Mouse (Mus musculus) hematopoietic multipotent progenitor cell, adult 10-12 weeks (in vitro differentiated cells): Measurements from ENCODE around the gene 1500011B03Rik. TPM values are rescaled to one million over a fixed set of nuclear protein-coding genes. Genes with fewer than 3 reads are reported as not detected.

Experiments
- polyA plus RNA-seq: library from polyadenylated mRNA; stranded (reverse); fragments of >175 nt; gene quantifications from 2 replicates; pipeline ENCODE4 v1.2.3, GENCODE M21; 2012; ENCODE audit warnings: low replicate concordance

Gene 1500011B03Rik
- polyA plus RNA-seq = 83.2 and 99.6 TPM in 2 replicates

DNA sequence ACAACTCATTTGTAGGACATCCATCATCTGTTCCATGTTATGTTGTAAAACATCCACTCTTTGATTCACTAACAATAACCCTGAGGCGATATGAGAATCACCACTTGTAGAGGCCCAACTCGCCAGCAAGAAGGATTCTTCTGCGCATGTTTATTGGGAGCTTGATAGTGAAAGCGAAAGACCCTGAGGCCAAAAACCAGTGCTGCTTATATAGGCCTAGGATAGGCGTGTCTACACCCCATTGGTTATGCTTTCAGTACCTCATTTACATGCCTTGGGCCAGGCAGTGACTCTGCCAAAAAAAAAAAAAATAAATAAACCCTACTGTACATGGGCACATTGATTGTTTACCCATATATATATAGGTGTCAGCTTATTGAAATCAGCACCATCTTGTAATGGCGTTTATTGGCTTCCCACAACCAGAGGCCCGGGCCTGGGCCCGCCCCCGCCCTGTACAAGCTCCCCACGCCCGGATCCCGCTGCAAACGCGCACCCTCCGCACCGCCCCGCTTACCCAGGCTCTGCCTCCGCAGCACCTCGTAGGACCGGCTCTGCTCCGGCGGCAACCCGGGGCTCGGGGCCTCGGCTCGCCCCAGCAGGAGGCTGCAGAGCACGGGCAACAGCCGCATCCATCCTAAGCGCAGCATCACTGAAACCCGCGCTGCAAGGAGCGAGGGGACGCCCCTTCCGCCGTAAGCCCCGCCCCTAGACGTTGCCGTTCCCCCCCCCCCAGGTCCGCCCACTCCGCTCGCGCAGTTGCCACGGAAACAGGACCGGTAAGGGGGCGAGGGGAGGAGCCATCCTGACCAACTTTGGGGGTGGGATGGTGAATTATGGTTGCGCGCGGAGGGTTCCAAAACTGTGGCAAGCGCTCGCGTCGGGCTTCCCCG, at the start of gene 1500011B03Rik:
Gene 1500011B03Rik, minus strand, starts transcription at position 673 of the 893 bp plus-strand sequence.

GRCm38 (mm10) chr5:114858582-114858981, 35.3 kb upstream of the 1500011B03Rik start, which contains the start of gene Gm9936:
TSS of gene Gm9936 (minus strand) at chr5:114858682.

GRCm38 (mm10) chr5:114853364-114853763, 30.1 kb upstream of the 1500011B03Rik start, which contains the start of gene 4930519G04Rik:
TSS of gene 4930519G04Rik (plus strand) at chr5:114853664.

DNA sequence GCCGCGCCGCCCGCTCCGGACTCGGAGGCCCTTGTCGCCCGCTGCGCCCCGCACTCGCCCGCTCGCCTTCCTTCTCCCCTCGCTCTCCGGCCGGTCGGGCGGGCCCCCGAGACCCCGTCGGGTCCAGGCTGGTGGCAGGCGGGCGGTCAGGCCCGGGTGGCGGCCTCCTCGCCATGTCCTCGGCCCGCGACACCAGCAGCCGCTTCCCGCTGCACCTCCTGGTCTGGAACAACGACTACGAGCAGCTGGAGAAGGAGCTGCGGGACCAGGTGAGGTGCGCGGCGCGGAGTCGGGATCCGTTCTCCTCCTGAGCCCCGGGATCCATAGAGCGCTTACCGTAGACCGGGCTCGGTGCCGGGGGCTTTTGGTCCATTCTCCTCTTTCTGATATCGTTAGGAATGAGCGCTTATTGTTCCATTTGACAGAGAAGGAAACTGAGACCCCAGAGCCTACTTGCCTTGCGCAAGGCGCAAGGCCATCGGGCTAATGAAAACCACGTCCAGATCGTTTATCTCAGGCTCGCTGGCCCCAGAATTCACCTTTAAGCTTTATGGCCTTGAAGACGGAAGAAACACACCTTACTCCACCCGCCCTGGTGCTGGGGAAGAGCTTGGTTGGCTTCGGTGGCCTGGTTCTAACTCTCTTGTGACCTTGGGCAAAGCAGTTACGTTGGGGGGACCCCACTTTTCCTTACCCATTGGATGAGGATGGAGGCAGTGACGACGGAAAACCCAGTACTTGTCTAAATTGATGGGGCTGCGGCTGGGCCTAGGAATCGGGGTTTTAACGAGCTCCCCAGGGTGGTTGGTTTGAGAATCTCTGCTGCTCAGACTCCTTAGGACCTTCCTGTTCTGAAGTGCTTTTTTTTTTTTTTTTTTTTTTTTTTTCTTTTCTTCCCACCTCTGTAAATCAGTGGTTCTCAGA, 48.0 kb downstream of the 1500011B03Rik start, which contains the start of gene Git2:
Gene Git2, minus strand, starts transcription at position 462 of the 924 bp plus-strand sequence.

DNA sequence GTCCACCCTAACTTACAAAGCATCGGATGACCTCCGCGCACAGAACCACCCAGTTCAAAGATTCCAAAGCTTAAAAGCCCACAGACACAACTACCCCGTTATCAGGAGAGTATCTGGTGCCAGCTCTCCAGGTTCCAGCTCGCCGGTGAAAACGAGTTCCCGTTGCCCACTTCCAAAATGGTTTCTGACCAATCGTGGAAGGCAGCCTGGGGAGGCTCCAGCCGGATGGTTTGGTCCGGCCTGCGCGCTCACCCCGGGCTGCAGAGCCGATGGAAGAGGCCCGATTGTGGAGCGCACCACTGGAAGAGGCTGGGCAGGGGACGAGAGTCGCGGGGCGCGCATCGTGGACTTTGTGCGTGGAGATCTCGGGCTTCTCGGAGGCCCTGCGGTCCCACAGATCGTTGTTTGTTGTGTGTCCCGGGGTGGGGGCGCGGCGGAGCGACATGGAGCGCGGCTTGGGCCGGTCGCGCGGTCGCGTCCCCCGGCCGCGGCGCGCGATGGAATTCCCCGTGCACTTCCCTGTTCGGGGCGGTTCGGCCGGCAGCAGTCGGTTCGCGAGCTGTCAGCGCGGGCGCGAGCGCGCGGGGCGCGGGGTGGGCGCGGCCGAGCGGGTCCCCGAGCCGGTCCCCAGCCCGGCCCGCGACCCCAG, 48.7 kb downstream of the 1500011B03Rik start, which contains the start of gene Ankrd13a:
Gene Ankrd13a, plus strand, starts transcription at position 275 of the 649 bp plus-strand sequence.

Other genes with a start within 250 kb of the 1500011B03Rik start
- 1.7 and 2.4 TPM in 2 replicates for gene Trpv4, start 165.0 kb downstream of the 1500011B03Rik start, polyA plus RNA-seq
- gene Gltp, start 132.5 kb downstream of the 1500011B03Rik start, polyA plus RNA-seq = 130 and 165 TPM in 2 replicates
- gene Tchp, start 115.7 kb downstream of the 1500011B03Rik start, polyA plus RNA-seq = 17.4 and 36.8 TPM in 2 replicates
- gene Ankrd13a, start 48.8 kb downstream of the 1500011B03Rik start, polyA plus RNA-seq = 305 and 353 TPM in 2 replicates
- 211 and 265 TPM in 2 replicates for gene Git2, start 48.0 kb downstream of the 1500011B03Rik start, polyA plus RNA-seq
- gene 4930519G04Rik, start 30.2 kb upstream of the 1500011B03Rik start, polyA plus RNA-seq = not detected in 2 replicates
- not detected in 2 replicates for gene Gm9936, start 35.2 kb upstream of the 1500011B03Rik start, polyA plus RNA-seq
- gene Oasl2, start 73.5 kb upstream of the 1500011B03Rik start, polyA plus RNA-seq = 0.67 and 0.83 TPM in 2 replicates
- gene Oasl1, start 99.8 kb upstream of the 1500011B03Rik start, polyA plus RNA-seq = 23.9 and 25.0 TPM in 2 replicates
- gene 2210016L21Rik, start 118.7 kb upstream of the 1500011B03Rik start, polyA plus RNA-seq = 39.5 and 52.5 TPM in 2 replicates
- gene Hnf1a, start 147.6 kb upstream of the 1500011B03Rik start, polyA plus RNA-seq = 0.14 TPM in 1 of 2 replicates, not detected in the other
- gene Sppl3, start 187.7 kb upstream of the 1500011B03Rik start, polyA plus RNA-seq = 21.8 and 40.6 TPM in 2 replicates